In genomic region chr19:48471927-48472326, GRCm38 (mm10) we compare ENCODE assay signal across 26 mouse cellular contexts.
DNase-seq lines count a peak whose midpoint lies in the region; ATAC-seq lines count a peak whose summit lies in the region.
"Had no signal": no experiment of that assay in that cellular context is flagged by ENCODE, and none has a peak within 500 bp of the region (broad histone marks: within the 10 kb centered on the region; RNA-seq: fewer than 3 reads in every experiment).

No protein-coding gene starts in this region.

- peak; percentile 54; the same call in 1 of the 2 replicates for ATAC-seq in limb, embryonic 11.5 days (ENCODE audit: insufficient number of reproducible peaks, low FRiP score, low TSS enrichment, low read depth)
- ATAC-seq: activated CD4-positive, CD25-positive, alpha-beta regulatory T cell, adult 4 months; forebrain, embryonic 15.5 days; intestine, embryonic 16.5 days had no signal

- H3K27me3 ChIP-seq in limb, embryonic 11.5 days (ENCODE audit: control insufficient read depth, insufficient read depth, low read length): no peaks in the 10 kb centered on the region
- H3K27me3 ChIP-seq in limb, embryonic 10.5 days (ENCODE audit: low read depth, poor library complexity, severe bottlenecking): no peaks in the 10 kb centered on the region
- H3K27me3 ChIP-seq: embryonic facial prominence, embryonic 13.5 days; forebrain, embryonic 12.5 days; forebrain, embryonic 15.5 days; heart, embryonic 12.5 days; heart, embryonic 15.5 days had no signal

- no peak overlapping the region for H3K27ac ChIP-seq in limb, embryonic 11.5 days (replicated peaks; ENCODE audit: low read depth, low read length)
- H3K27ac ChIP-seq in limb, embryonic 10.5 days: no peak overlapping the region
- H3K27ac ChIP-seq: embryonic facial prominence, embryonic 10.5 days; embryonic facial prominence, embryonic 13.5 days; forebrain, embryonic 12.5 days; forebrain, embryonic 15.5 days; heart, embryonic 15.5 days; hindbrain, embryonic 14.5 days had no signal

- no peak overlapping the region for H3K9ac ChIP-seq in limb, embryonic 11.5 days (ENCODE audit: low read length)
- H3K9ac ChIP-seq: embryonic facial prominence, embryonic 13.5 days; forebrain, embryonic 12.5 days; forebrain, embryonic 15.5 days; heart, embryonic 12.5 days; heart, embryonic 15.5 days; hindbrain, embryonic 14.5 days had no signal

- WGBS in limb, embryonic 11.5 days: 23% methylated on average over 5 of the region's 5 CpGs
- 37% methylated on average over 5 of the region's 5 CpGs for WGBS in limb, embryonic 10.5 days

- H3K9me3 ChIP-seq in limb, embryonic 11.5 days (ENCODE audit: control insufficient read depth, low read length): no peaks in the 10 kb centered on the region
- no peaks in the 10 kb centered on the region for H3K9me3 ChIP-seq in limb, embryonic 10.5 days (replicated peaks)
- H3K9me3 ChIP-seq: embryonic facial prominence, embryonic 10.5 days; embryonic facial prominence, embryonic 13.5 days; forebrain, embryonic 12.5 days; forebrain, embryonic 15.5 days; heart, embryonic 12.5 days; heart, embryonic 15.5 days had no signal

- no peaks in the 10 kb centered on the region for H3K36me3 ChIP-seq in limb, embryonic 11.5 days (ENCODE audit: control insufficient read depth, insufficient read depth, low read length)
- H3K36me3 ChIP-seq in limb, embryonic 10.5 days: no peaks in the 10 kb centered on the region
- H3K36me3 ChIP-seq: embryonic facial prominence, embryonic 10.5 days; embryonic facial prominence, embryonic 13.5 days; forebrain, embryonic 12.5 days; forebrain, embryonic 15.5 days; heart, embryonic 12.5 days; heart, embryonic 15.5 days had no signal

- no peaks in the 10 kb centered on the region for H3K4me1 ChIP-seq in limb, embryonic 11.5 days (ENCODE audit: control insufficient read depth, insufficient read depth, low read length)
- peaks cover 24% of the 10 kb centered on the region for H3K4me1 ChIP-seq in limb, embryonic 10.5 days
- H3K4me1 ChIP-seq: forebrain, embryonic 12.5 days; forebrain, embryonic 15.5 days had no signal

- no peak overlapping the region for H3K4me2 ChIP-seq in limb, embryonic 11.5 days (ENCODE audit: low read depth, severe bottlenecking)
- H3K4me2 ChIP-seq: embryonic facial prominence, embryonic 13.5 days; forebrain, embryonic 12.5 days; forebrain, embryonic 15.5 days; heart, embryonic 12.5 days; heart, embryonic 15.5 days; hindbrain, embryonic 14.5 days had no signal

- H3K4me3 ChIP-seq in limb, embryonic 11.5 days (ENCODE audit: low read depth, low read length): no peak overlapping the region
- H3K4me3 ChIP-seq in limb, embryonic 10.5 days: no peak overlapping the region
- H3K4me3 ChIP-seq: embryonic facial prominence, embryonic 10.5 days; embryonic facial prominence, embryonic 13.5 days; erythroblast, embryonic 14.5 days; forebrain, embryonic 12.5 days; forebrain, embryonic 15.5 days; heart, embryonic 12.5 days; heart, embryonic 15.5 days had no signal

- DNase-seq in embryo, embryonic 10 days (ENCODE audit: low spot score): peak; percentile 37
- DNase-seq in embryo, embryonic 9.5 days (ENCODE audit: extremely low spot score): no peak
- DNase-seq in limb, embryonic 11.5 days (ENCODE audit: low spot score): peak; percentile 31
- no peak for DNase-seq in limb, embryonic 10.5 days (ENCODE audit: low spot score)
- DNase-seq in mesoderm, embryonic 11.5 days (ENCODE audit: low read depth, low spot score): peak; percentile 22
- DNase-seq in cerebellum, adult 9-11 months: no peak
- DNase-seq: adrenal gland, adult 8-10 months; adrenal gland, postnatal 25 days; cerebellum, adult 11-12 months; cerebellum, adult 8-10 months; cerebellum, postnatal 25 days; gastrocnemius, postnatal 10 days; gastrocnemius, postnatal 36 days; heart, postnatal 10 days; heart, postnatal 36 days; kidney, adult 18-20 months had no signal

Comparison
In these comparisons a context has a peak if more than half of its experiments do, and no peak if none do; other contexts are left out.
1. DNase-seq: peak in embryo, embryonic 10 days (single experiment), limb, embryonic 11.5 days (single experiment) and mesoderm, embryonic 11.5 days (single experiment); none in embryo, embryonic 9.5 days (single experiment), limb, embryonic 10.5 days (single experiment) and cerebellum, adult 9-11 months (single experiment).